Mouse (Mus musculus): ENCODE measurements around the gene Sh3pxd2a.

DNA sequence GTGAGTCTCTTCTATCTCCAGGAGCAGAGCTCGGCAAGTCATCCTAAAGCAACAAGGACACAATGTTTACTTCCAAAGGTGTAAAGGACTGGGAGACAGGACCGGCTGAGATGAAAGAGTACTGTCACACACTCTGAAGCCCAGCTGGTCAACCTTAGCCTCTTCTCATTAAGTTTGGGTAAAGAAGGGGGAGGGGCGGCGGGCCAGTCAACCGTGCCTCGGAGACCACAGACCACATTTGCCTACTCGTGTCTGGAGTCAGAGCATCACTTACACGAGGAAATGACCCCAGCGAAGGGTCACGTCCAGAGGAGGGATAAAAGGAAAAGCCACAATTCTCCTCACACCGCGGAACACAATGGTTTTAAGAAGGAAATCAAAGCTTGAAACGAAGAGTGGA lies 995 bp downstream of the Sh3pxd2a start:
- TF ChIP-seq CTCF (conservative IDR thresholded peaks at IDR 0.05; ENCODE audit: low read length) (no peak), NANOG (IDR thresholded peaks at IDR 0.05; ENCODE audit: borderline replicate concordance, low read length) (no peak)
